Mouse (Mus musculus) lung, postnatal 4 days (tissue): ENCODE data around the gene 2210016F16Rik.
"Not testable (repeated sequence)": the region's sequence is repeated elsewhere in the genome, so short reads cannot be mapped to it uniquely, and the experiment has no call there.

ENCODE experiments used
- DNase-seq, 2 experiments: peaks; one replicate each; pipeline ENCODE4 v3.0.0; 2021

Gene 2210016F16Rik

GRCm38 (mm10) chr13:58384779-58385546 is at the start of gene 2210016F16Rik:
Gene 2210016F16Rik, minus strand, starts transcription at chr13:58385225.
- peak; percentile 79 to 84 for DNase-seq

- DNase-seq: peak in 1 of 2 experiments; percentile 37
Measured at GRCm38 (mm10) chr13:58423061-58423660, 38.1 kb upstream of the 2210016F16Rik start.

- DNase-seq: no peak
Measured at GRCm38 (mm10) chr13:58422242-58422641, 37.2 kb upstream of the 2210016F16Rik start.

GRCm38 (mm10) chr13:58421026-58421425 is 36.0 kb upstream of the 2210016F16Rik start:
- no peak for DNase-seq

- no peak for DNase-seq
Measured at GRCm38 (mm10) chr13:58419266-58419665, 34.2 kb upstream of the 2210016F16Rik start.

GRCm38 (mm10) chr13:58418656-58419055 is 33.6 kb upstream of the 2210016F16Rik start:
- DNase-seq: no peak

- no peak for DNase-seq
Measured at GRCm38 (mm10) chr13:58415838-58416237, 30.8 kb upstream of the 2210016F16Rik start.

- DNase-seq: no peak
Measured at GRCm38 (mm10) chr13:58415374-58415773, 30.3 kb upstream of the 2210016F16Rik start.

- DNase-seq: no peak
Measured at GRCm38 (mm10) chr13:58411073-58411472, 26.0 kb upstream of the 2210016F16Rik start.

GRCm38 (mm10) chr13:58403243-58403642 is 18.2 kb upstream of the 2210016F16Rik start, which contains the start of gene Hnrnpk:
Gene Hnrnpk, minus strand, starts transcription at chr13:58403343.
- not testable (repeated sequence) for DNase-seq

- peak in 1 of 2 experiments; percentile 93 for DNase-seq
Measured at GRCm38 (mm10) chr13:58402744-58403110, 17.7 kb upstream of the 2210016F16Rik start.

- DNase-seq: peak; percentile 98
Measured at GRCm38 (mm10) chr13:58402003-58402743, 17.1 kb upstream of the 2210016F16Rik start, which contains the start of gene Rmi1. Gene Rmi1, plus strand, starts transcription at chr13:58402248.

GRCm38 (mm10) chr13:58401135-58402002 is 16.3 kb upstream of the 2210016F16Rik start:
- peak; percentile 85 to 86 for DNase-seq

GRCm38 (mm10) chr13:58400576-58400975 is 15.6 kb upstream of the 2210016F16Rik start:
- DNase-seq: no peak

- DNase-seq: no peak
Measured at GRCm38 (mm10) chr13:58397651-58398050, 12.6 kb upstream of the 2210016F16Rik start.

GRCm38 (mm10) chr13:58394392-58394791 is 9.4 kb upstream of the 2210016F16Rik start:
- not testable (repeated sequence) for DNase-seq

- DNase-seq: no peak
Measured at GRCm38 (mm10) chr13:58389324-58389951, 4.4 kb upstream of the 2210016F16Rik start.

GRCm38 (mm10) chr13:58388379-58388778 is 3.4 kb upstream of the 2210016F16Rik start:
- no peak for DNase-seq

GRCm38 (mm10) chr13:58387948-58388347 is 2.9 kb upstream of the 2210016F16Rik start:
- DNase-seq: peak; percentile 66 to 85

GRCm38 (mm10) chr13:58385547-58385920 is 509 bp upstream of the 2210016F16Rik start:
- no peak for DNase-seq

GRCm38 (mm10) chr13:58384371-58384770 is 654 bp downstream of the 2210016F16Rik start:
- DNase-seq: no peak

- DNase-seq: no peak
Measured at GRCm38 (mm10) chr13:58373153-58373470, 11.9 kb downstream of the 2210016F16Rik start.
